14 mouse cellular contexts compared by ENCODE assay signal in the genomic region with DNA sequence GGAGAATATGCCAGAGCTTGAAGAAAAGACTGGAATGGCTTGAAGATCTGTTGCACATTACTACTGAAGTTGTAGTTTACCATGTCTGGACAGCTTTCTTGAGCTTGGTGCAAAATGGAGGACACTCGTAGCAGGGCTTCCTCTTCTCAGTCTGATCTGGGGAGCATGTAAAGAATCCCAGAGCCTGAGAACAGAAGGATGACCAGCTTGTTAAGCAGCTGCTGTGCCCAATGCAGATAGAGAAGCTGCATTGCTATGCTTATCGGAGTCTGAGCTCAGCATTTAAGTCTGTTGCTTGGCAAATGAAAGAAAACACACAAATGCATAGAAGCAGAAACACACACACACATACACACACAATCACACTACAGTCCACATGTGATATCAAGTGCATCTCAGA.
"Had no signal": no experiment of that assay in that cellular context is flagged by ENCODE, and none has a peak within 500 bp of the region (broad histone marks: within the 10 kb centered on the region; RNA-seq: fewer than 3 reads in every experiment).

No protein-coding gene starts in this region.

- H3K9me3 ChIP-seq: limb, embryonic 12.5 days; liver, embryonic 13.5 days; lung, embryonic 15.5 days; midbrain, embryonic 12.5 days; neural tube, embryonic 13.5 days had no signal

- H3K36me3 ChIP-seq: limb, embryonic 12.5 days; liver, embryonic 13.5 days; lung, embryonic 15.5 days; midbrain, embryonic 12.5 days; neural tube, embryonic 13.5 days had no signal

- H3K4me1 ChIP-seq: liver, embryonic 13.5 days; lung, embryonic 15.5 days; midbrain, embryonic 12.5 days; neural tube, embryonic 13.5 days had no signal

- DNase-seq: kidney, adult 8-10 months; kidney, postnatal 36 days; liver; liver, embryonic 13.5 days; liver, postnatal 0 days; retina, postnatal 1 day; thymus, postnatal 4 days had no signal

- H3K27ac ChIP-seq: liver, embryonic 13.5 days; lung, embryonic 15.5 days; midbrain, embryonic 12.5 days; neural tube, embryonic 13.5 days had no signal

- H3K27me3 ChIP-seq: limb, embryonic 12.5 days; liver, embryonic 13.5 days; lung, embryonic 15.5 days; midbrain, embryonic 12.5 days; neural tube, embryonic 13.5 days had no signal

- H3K4me2 ChIP-seq: limb, embryonic 12.5 days; liver, embryonic 13.5 days; lung, embryonic 15.5 days; midbrain, embryonic 12.5 days; neural tube, embryonic 13.5 days had no signal

- ATAC-seq: inflammation-experienced regulatory T-cells, adult 6 months; intestine, postnatal 0 days; liver, postnatal 0 days; midbrain, embryonic 16.5 days had no signal

- H3K4me3 ChIP-seq: limb, embryonic 12.5 days; liver, embryonic 13.5 days; lung, embryonic 15.5 days; midbrain, embryonic 12.5 days; neural tube, embryonic 13.5 days had no signal

- H3K9ac ChIP-seq: limb, embryonic 12.5 days; liver, embryonic 13.5 days; liver, postnatal 0 days; lung, embryonic 15.5 days; midbrain, embryonic 12.5 days; neural tube, embryonic 13.5 days had no signal
